Mouse (Mus musculus): ENCODE results near the gene Etl4. TPM values are rescaled to one million over a fixed set of nuclear protein-coding genes. Genes with fewer than 3 reads are reported as not detected.

Gene Etl4
- total and polyA plus RNA-seq, 3 experiments: not detected

DNA sequence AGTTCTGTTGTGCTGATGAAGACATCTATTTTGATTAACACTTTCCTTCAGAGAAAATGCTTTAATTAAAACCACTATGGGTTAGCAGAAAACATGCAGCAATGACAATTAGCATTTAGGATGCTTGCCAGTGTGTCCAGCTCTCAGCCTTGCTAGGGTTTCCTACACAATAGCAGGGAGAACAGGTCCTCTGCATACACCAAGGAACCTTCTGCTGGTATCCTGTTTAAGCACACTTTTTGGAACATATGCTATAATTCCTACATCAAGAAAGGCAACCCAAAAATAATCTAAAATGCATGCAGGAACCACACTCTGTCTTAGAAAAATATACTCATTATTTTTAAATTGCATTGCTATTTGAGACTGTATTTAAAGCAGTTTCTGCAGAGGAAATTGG is 673.5 kb downstream of the Etl4 start:
- Histone ChIP-seq H3K36me3 (ENCODE audit: control insufficient read depth in 1 of 2, insufficient read depth in 2 of 2, low read length in 2 of 2) (no peaks in the 10 kb centered on the region), H3K9ac (ENCODE audit: control insufficient read depth, low read depth, low read length, poor library complexity, severe bottlenecking) (no peak overlapping the region), H3K4me1 (ENCODE audit: control insufficient read depth in 1 of 2, insufficient read depth in 2 of 2, low read length in 2 of 2) (no peaks in the 10 kb centered on the region), H3K4me3 (ENCODE audit: control insufficient read depth in 1 of 2, insufficient read depth in 1 of 2, low read depth in 2 of 2, low read length in 2 of 2) (no peak overlapping the region), H3K79me2 (ENCODE audit: control insufficient read depth, insufficient read depth, low read length, poor library complexity) (no peaks in the 10 kb centered on the region), H3K27ac (ENCODE audit: control insufficient read depth, low read depth, low read length) (no peak overlapping the region), H3K27me3 (ENCODE audit: control insufficient read depth in 1 of 2, insufficient read depth in 2 of 2, low read length in 2 of 2) (no peaks in the 10 kb centered on the region), H3K9me3 (replicated peaks; ENCODE audit: insufficient read depth, low read length) (no peaks in the 10 kb centered on the region)
- TF ChIP-seq EP300 (IDR thresholded peaks at IDR 0.05; ENCODE audit: low read depth in 1 of 2, low read length in 2 of 2) (no peak), GATA1 (IDR thresholded peaks at IDR 0.05; ENCODE audit: low read depth, low read length) (no peak), POLR2AphosphoS2 (IDR thresholded peaks at IDR 0.05; ENCODE audit: low read length) (no peak), UBTF (IDR thresholded peaks at IDR 0.05; ENCODE audit: borderline replicate concordance, insufficient read depth, low read depth, low read length) (no peak), MEF2A (IDR thresholded peaks at IDR 0.05; ENCODE audit: extremely low read depth, insufficient replicate concordance, low read depth, low read length, poor library complexity, severe bottlenecking) (no peak), RAD21 (IDR thresholded peaks at IDR 0.05; ENCODE audit: low read depth, low read length) (no peak), ETS1 (IDR thresholded peaks at IDR 0.05; ENCODE audit: low read depth, low read length) (no peak), HCFC1 (IDR thresholded peaks at IDR 0.05; ENCODE audit: low read depth, low read length) (no peak), SMC3 (IDR thresholded peaks at IDR 0.05; ENCODE audit: low read depth, low read length) (no peak), ZKSCAN1 (IDR thresholded peaks at IDR 0.05; ENCODE audit: low read depth, low read length) (no peak)
- DNase-seq (ENCODE audit: low read depth, low spot score): no peak

GRCm38 (mm10) chr2:20583562-20584153 is 674.1 kb downstream of the Etl4 start:
- no peaks in the 10 kb centered on the region for H3K36me3 ChIP-seq (ENCODE audit: control insufficient read depth in 1 of 2, insufficient read depth in 2 of 2, low read length in 2 of 2)
- no peaks in the 10 kb centered on the region for H3K79me2 ChIP-seq (ENCODE audit: control insufficient read depth, insufficient read depth, low read length, poor library complexity)
- H3K9ac ChIP-seq (ENCODE audit: control insufficient read depth, low read depth, low read length, poor library complexity, severe bottlenecking): no peak overlapping the region
- TF ChIP-seq NELFE (IDR thresholded peaks at IDR 0.05; ENCODE audit: low read depth, low read length): no peak
- TF ChIP-seq MEF2A (IDR thresholded peaks at IDR 0.05; ENCODE audit: extremely low read depth, insufficient replicate concordance, low read depth, low read length, poor library complexity, severe bottlenecking): no peak
- no peak for TF ChIP-seq EP300 (IDR thresholded peaks at IDR 0.05; ENCODE audit: low read depth in 1 of 2, low read length in 2 of 2)
- H3K27me3 ChIP-seq (ENCODE audit: control insufficient read depth in 1 of 2, insufficient read depth in 2 of 2, low read length in 2 of 2): no peaks in the 10 kb centered on the region
- H3K27ac ChIP-seq (ENCODE audit: control insufficient read depth, low read depth, low read length): no peak overlapping the region
- peak; percentile 3 for DNase-seq (ENCODE audit: low read depth, low spot score)
- no peaks in the 10 kb centered on the region for H3K9me3 ChIP-seq (replicated peaks; ENCODE audit: insufficient read depth, low read length)
- no peaks in the 10 kb centered on the region for H3K4me1 ChIP-seq (ENCODE audit: control insufficient read depth in 1 of 2, insufficient read depth in 2 of 2, low read length in 2 of 2)
- no peak overlapping the region for H3K4me3 ChIP-seq (ENCODE audit: control insufficient read depth in 1 of 2, insufficient read depth in 1 of 2, low read depth in 2 of 2, low read length in 2 of 2)

- no peak for TF ChIP-seq ETS1 (IDR thresholded peaks at IDR 0.05; ENCODE audit: low read depth, low read length)
- TF ChIP-seq E2F4 (IDR thresholded peaks at IDR 0.05; ENCODE audit: borderline replicate concordance, low read depth, low read length): no peak
- no peak for TF ChIP-seq TCF12 (IDR thresholded peaks at IDR 0.05; ENCODE audit: low read depth, low read length)
- no peak for TF ChIP-seq GABPA (IDR thresholded peaks at IDR 0.05; ENCODE audit: low read depth, low read length)
- no peak for TF ChIP-seq CTCF (IDR thresholded peaks at IDR 0.05 in 2 of 3, conservative IDR thresholded peaks at IDR 0.05 in 1 of 3; ENCODE audit: control insufficient read depth in 1 of 3, insufficient read depth in 1 of 3, low read depth in 2 of 3, low read length in 3 of 3, poor library complexity in 1 of 3, severe bottlenecking in 1 of 3)
- TF ChIP-seq SIN3A (IDR thresholded peaks at IDR 0.05; ENCODE audit: low read length): no peak
- TF ChIP-seq MXI1 (IDR thresholded peaks at IDR 0.05; ENCODE audit: low read depth, low read length): no peak
- no peak for TF ChIP-seq KAT2A (conservative IDR thresholded peaks at IDR 0.05; ENCODE audit: low read depth, low read length)
- no peak for TF ChIP-seq USF2 (IDR thresholded peaks at IDR 0.05; ENCODE audit: borderline replicate concordance in 1 of 2, insufficient read depth in 1 of 2, low read depth in 1 of 2, low read length in 2 of 2)
- no peak for TF ChIP-seq ZC3H11A (IDR thresholded peaks at IDR 0.05; ENCODE audit: low read depth, low read length)
- TF ChIP-seq CHD1 (IDR thresholded peaks at IDR 0.05; ENCODE audit: low read depth, low read length): no peak
- no peak overlapping the region for H3K4me3 ChIP-seq (ENCODE audit: control insufficient read depth in 1 of 2, insufficient read depth in 1 of 2, low read depth in 2 of 2, low read length in 2 of 2)
- H3K27ac ChIP-seq (ENCODE audit: control insufficient read depth, low read depth, low read length): no peak overlapping the region
- H3K4me1 ChIP-seq (ENCODE audit: control insufficient read depth in 1 of 2, insufficient read depth in 2 of 2, low read length in 2 of 2): no peaks in the 10 kb centered on the region
- no peaks in the 10 kb centered on the region for H3K27me3 ChIP-seq (ENCODE audit: control insufficient read depth in 1 of 2, insufficient read depth in 2 of 2, low read length in 2 of 2)
- H3K79me2 ChIP-seq (ENCODE audit: control insufficient read depth, insufficient read depth, low read length, poor library complexity): no peaks in the 10 kb centered on the region
- DNase-seq (ENCODE audit: low read depth, low spot score): no peak
- H3K36me3 ChIP-seq (ENCODE audit: control insufficient read depth in 1 of 2, insufficient read depth in 2 of 2, low read length in 2 of 2): no peaks in the 10 kb centered on the region
- no peak overlapping the region for H3K9ac ChIP-seq (ENCODE audit: control insufficient read depth, low read depth, low read length, poor library complexity, severe bottlenecking)
- no peaks in the 10 kb centered on the region for H3K9me3 ChIP-seq (replicated peaks; ENCODE audit: insufficient read depth, low read length)
Observed at GRCm38 (mm10) chr2:20587913-20588312, 678.3 kb downstream of the Etl4 start.
